Mouse (Mus musculus) T-helper 2 cell (primary cell): ENCODE measurements around the gene Grin3b.

Experiments
- in situ Hi-C: fragments of 300-600 bp; cut with MboI, MseI; formaldehyde crosslinking; loops from one replicate; pipeline ENCODE4 v1.15.1; 2025; ENCODE audit warnings: high pct_unique_total_duplicates

The Grin3b gene

DNA sequence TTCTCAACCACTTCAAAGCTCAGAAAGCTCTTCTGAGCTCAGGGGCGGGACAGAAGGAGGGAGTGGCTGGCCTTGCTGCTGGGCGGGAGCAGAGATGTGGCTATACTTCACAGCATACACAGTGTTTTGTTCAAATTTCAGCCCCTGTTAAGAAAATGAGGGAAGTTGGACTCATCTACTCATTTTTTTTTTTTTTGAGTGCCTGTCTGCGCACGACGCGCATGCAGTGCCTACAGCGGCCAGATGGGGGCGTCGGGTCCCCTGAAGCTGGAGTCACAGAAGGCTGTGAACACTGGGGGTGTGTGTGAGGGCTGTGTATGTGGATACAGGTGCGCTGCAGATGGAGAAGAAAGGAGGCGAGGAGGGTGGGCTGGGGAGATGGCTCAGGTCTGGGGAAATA is 16.4 kb downstream of the Grin3b start:
- in situ Hi-C loops = loop anchor here (5.0 kb wide), 1 partner anchor 155 kb away; the partner anchor contains the start of gene Cbarp

DNA sequence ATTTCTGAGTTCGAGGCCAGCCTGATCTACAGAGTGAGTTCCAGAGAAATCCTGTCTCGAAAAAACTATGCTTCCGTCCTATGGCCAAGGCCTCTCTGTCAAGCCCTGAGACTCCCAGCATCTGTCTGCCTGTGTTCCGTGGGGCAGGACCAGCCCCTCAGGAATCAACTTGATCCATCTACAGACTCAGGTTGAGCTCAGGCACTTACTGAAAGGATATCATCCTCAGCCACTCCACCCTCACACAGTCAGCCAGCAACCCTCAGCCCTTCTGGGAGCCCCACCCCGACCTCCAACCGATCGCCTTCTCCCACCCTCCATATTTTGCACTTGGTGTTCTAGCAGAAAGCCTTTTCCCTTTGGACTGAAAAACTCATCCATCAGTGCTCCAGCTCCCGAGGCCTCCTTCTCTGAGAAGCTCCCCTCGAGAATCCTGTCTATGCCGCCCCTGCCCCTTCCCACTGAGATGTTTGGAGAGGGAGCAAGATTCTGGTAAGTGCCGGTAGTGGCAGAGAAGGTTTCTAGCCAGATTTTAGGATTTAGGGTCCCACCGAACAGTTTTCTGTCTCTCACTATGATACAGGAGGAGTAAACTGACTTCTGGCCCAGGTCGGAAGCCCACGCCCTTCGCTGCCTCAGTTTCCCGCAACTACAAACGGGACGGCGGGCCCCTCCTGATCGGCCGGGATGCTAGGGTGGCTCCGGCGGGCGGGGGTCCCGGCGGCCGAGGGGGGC is 17.4 kb downstream of the Grin3b start:
- in situ Hi-C loops = loop anchor here (5.0 kb wide), 1 partner anchor 154 kb away; the partner anchor contains the start of gene Cbarp

DNA sequence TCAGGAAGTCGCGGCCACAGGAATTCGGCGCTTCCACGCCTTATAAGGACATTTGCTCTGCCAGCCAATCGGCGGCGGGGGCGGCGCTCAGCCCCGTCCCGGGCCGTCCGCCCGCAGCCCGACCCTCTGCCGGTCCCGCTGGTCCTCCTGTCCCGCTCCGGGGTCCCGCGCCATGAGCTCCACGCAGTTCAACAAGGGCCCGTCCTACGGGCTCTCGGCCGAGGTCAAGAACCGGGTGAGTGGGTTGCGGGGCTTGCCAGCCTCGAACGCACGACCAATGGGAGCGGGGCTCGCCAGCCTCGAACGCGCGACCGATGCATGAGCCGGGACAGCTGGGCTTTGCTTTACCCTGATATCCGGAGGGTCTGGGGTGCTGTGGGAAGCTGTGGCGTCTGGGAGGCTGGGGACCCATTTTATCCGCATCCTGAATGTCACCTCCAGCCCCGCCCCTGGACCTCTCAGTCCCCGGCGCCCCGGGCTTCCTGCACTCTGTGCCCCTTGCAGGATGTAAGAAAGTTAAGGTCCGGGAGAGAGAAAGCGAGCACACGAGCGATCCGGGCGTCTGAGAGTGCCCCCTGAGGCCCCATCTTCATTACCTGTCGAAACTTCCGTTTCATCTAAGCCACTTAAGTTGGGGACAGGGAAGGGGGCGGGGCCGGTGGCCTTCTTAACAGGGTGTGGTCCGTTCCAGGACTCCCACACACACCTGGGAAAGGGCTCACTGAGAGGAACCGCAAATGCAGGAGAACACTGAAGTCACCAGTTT is 18.2 kb downstream of the Grin3b start, which contains the start of gene Cnn2:
Cnn2 (plus strand) TSS at position 79 of the 766 bp plus-strand sequence.
- in situ Hi-C loops = loop anchor here (5.0 kb wide), 1 partner anchor 154 kb away; the partner anchor contains the start of gene Cbarp

DNA sequence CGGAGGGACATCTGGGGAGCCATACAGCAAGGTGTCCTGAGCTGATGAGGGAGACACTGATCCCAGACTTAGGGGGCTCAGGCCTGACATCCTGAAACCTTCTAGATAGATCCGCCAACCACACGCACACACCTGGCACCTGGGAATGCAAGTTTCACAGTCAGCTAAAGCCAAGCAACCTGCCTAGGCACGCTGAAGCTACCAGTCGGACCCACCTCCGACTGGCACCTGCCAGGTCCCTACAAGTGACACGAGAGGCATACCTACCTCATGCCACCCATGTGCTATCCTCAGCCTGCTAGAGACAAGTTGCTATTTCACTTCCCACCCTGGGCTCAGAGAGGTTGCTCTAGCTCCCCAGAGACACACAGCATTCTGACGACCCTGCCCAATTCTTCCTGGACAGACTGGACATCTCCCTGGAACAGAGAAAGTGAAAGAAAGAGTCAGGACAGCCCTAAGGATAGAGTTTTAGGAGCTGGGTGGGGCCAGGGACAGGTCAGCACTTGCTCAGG is 18.8 kb downstream of the Grin3b start:
- in situ Hi-C loops = loop anchor here (5.0 kb wide), 1 partner anchor 153 kb away; the partner anchor contains the start of gene Cbarp

DNA sequence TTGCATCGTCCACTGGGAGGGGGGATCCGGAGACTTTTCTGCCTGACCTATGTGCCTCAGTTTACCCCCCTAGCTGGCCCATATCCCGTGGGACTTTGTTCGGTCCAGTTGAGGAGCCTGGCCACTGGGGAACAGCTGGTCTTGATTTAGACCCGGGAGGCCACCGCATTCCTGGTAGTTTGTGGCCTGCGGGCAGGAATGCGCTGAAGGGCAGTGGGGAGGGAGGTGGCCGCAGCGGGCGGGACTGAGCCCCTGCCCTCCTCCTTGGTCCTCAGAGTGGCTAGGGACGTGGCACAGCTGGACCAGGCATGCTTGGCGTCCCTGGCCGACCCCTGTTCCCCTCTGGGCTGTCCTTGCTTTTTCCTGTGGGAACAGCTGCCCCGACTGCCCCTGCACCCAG is 19.4 kb downstream of the Grin3b start:
- in situ Hi-C loops = loop anchor here (5.0 to 10.0 kb wide), 2 partner anchors 125 to 152 kb away; partner anchors contain the start of genes Cbarp and Stk11

DNA sequence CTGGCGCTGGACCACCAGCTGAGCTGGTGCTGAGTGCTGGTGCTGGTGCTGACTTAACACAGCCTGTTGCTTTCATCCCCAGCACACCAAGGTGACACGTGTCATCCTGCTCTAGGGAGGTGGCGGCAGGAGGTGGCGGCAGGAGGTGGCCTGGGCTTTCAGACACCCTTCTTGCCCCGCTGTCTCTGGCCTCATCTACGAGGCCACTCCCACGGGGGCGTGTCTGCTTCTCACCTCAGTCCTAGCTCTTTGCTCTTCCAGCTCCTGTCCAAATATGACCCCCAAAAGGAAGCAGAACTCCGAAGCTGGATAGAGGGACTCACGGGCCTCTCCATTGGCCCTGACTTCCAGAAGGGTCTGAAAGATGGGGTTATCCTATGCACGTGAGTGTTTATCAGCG is 20.6 kb downstream of the Grin3b start:
- in situ Hi-C loops = loop anchor here (10.0 kb wide), 1 partner anchor 124 kb away; the partner anchor contains the start of gene Stk11

DNA sequence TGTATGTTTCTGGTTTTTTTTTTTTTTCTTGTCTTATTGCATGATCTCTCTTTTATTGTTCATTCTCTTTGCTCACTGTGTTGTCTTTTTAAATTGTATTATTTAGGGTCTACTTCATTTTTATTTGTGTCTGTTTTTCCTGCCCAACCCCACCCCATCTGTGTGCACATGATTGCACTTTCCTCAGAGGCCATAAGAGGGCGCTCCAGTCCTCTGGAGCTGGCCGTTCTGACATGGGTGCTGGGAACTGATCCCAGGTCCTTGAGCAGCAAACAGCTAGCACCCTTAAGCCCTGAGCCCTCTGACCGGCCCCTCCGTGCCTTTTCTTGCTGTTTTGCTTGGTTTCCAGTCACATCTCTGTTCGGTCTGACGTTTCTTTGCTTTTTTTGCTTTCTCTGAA is 21.0 kb downstream of the Grin3b start:
- in situ Hi-C loops = loop anchor here (10.0 kb wide), 1 partner anchor 123 kb away; the partner anchor contains the start of gene Stk11

DNA sequence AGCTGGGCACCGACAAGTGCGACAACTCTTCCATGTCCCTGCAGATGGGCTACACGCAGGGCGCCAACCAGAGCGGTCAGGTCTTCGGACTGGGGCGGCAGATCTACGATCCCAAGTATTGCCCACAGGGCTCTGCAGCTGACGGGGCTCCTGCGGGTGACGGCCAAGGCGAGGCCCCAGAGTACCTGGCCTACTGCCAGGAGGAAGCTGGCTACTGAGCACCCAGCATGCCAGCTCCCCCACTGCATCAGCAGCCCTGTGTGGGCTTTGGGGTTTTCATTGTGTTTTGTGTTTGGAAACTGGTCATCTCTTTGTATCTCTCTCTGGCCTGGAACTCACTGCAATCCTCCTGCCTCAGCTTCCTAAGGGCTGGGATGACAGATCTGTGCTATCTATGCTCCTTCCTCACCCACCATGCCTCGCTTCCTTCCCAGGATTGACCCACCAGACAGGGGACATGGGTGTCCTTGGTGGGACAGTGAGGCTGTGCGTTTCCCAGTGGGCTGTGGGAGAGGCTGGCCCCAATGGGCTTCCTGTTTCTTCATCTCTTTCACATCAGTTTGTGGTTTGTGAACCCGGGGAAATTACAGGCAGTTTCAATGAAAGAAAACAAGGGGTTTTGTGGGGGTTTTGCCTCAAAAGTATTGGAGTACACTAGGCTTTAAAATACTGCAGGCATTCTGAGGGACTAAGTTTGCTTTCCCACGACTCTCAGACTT is 24.0 kb downstream of the Grin3b start:
- in situ Hi-C loops = loop anchor here (5.0 to 10.0 kb wide), 2 partner anchors 38 to 120 kb away; partner anchors contain the start of gene Stk11

DNA sequence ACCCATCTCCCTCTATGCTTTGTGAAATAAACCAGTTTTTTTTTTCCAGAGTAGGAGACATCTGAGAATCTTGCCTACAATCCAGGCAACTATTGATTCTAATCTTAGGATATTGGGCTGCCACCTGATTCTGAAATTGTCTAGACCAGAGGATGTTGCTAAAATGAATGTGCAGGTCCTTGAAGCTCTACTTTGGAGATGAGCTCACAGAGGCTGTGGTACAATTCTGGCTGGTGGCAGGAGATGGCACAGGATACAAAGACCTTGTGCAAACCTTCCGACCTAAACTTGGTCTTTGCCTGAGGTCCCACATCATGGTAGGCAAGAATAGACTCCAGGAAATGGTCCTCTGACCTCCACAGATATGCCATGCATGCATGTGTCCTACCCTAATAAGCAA is 25.1 kb downstream of the Grin3b start:
- in situ Hi-C loops = loop anchor here (5.0 to 10.0 kb wide), 2 partner anchors 37 to 119 kb away; partner anchors contain the start of gene Stk11

DNA sequence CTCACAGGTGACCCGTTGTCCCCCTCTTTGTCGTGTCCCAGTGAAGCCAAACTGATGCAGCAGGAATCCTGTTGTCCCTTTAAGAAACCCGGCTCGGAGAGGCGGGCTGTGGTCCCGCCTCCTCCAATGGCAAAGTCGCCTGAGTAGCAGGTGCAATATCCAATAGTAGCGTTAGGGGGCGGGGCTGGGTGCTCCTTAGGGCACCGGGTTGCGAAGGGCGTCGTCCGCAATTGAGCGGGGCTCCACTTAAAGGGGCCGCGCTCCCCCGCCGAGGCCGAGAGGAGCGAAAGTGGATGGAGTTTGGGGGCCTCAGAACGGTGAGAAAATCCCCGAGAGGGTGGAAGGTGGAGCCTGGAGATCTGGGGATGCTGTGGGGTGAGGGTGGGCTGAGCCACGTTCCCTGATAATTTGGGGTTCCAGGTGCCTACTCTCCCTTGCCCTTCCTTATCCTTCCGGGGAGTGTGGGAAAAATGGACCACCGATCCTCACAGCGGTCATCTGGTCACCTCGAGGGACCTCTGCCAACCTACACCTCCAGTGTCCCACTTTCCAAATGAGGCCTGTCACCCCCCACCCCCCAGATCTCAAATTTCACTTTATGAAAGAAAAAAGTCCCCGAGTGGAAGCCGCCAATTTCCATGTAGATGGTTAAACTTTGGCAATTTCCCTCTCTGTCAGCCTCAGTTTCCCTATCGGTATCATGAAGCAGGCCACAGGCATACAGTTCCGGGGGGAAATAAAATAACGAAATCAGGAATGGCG is 25.9 kb downstream of the Grin3b start, which contains the start of gene Abca7:
Abca7 (plus strand) TSS at position 223 of the 762 bp plus-strand sequence.
- in situ Hi-C loops = loop anchor here (5.0 to 10.0 kb wide), 2 partner anchors 36 to 118 kb away; partner anchors contain the start of gene Stk11

DNA sequence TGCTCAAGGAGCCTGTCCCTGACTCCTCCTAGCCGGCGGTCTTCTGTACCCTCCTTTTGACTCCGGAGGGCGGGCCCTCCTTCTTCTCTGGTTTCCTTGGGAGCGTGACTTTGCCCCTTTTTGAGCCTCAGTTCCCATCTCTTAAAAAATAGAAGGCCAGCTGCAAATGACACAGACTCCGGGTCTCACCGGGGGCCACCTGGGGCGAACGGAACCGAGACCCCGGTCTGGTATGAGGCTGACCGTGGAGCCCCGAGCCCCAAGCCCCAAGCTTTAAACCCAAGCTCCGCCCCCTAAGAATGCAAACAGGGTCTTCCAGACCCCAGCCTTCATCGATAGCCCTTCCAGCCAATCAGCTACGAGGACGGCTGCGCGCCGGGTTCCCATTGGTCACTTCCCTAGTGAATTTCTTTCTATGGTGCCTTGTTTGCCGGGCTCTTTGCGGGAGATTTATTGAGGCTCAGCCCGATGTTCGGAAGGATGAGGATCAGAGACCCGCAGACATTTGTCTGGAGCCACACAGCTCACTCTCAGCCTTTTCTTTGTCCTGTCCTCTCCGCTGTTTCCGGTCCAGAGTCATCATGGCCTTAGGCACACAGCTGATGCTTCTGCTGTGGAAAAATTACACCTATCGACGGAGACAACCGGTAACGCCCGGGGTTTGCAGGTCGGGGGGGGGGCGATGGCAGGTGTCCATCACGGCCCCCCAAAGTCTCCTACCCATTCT is 26.7 kb downstream of the Grin3b start:
- in situ Hi-C loops = loop anchor here (5.0 to 10.0 kb wide), 2 partner anchors 35 to 118 kb away; partner anchors contain the start of gene Stk11

DNA sequence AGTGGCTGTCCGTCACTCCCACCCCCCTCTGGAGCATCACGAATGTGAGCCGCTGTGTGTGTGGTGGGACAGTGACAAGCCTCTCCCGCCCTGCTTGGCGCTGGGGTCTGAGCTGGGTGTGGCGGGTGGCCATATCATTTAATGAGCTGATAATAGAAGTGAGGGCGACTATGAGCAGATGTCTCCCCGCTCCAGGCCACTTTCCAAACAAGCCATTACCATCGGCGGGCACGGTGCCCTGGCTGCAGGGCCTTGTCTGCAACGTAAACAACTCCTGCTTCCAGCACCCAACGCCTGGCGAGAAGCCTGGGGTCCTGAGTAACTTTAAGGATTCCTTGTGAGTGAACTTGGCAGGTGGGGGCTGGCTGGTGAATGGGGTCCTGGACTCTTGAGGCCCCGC is 27.3 kb downstream of the Grin3b start:
- in situ Hi-C loops = loop anchor here (5.0 to 10.0 kb wide), 2 partner anchors 34 to 117 kb away; partner anchors contain the start of gene Stk11

DNA sequence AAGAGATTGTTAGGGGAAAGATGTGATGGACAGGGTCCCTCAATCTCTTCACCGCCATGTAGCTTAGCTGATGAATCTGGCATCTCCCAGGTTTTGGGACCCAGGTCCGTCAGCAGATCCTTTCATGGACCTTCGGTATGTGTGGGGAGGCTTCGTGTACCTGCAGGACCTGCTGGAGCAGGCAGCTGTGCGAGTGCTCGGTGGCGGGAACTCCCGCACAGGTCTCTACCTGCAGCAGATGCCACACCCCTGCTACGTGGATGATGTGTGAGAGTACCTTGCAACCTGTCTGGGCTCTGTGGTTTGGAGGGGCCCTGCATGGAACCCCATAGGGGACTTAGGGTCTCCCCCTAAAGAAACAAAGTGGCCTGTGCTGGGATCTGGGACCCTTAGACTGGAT is 31.4 kb downstream of the Grin3b start:
- in situ Hi-C loops = no loop called here

DNA sequence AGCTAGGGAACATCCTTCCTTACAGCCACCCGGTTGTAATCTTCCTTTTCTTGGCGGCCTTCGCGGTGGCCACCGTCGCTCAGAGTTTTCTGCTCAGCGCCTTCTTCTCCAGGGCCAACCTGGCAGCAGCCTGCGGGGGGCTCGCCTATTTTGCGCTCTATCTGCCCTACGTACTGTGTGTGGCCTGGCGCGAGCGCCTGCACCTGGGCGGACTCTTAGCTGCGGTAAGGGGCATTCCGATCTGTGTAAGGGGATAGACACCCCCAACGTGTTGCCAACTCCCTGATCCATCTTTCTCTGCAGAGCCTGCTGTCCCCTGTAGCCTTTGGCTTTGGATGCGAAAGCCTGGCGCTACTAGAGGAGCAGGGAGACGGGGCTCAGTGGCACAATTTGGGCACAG is 32.3 kb downstream of the Grin3b start:
- in situ Hi-C loops = no loop called here

DNA sequence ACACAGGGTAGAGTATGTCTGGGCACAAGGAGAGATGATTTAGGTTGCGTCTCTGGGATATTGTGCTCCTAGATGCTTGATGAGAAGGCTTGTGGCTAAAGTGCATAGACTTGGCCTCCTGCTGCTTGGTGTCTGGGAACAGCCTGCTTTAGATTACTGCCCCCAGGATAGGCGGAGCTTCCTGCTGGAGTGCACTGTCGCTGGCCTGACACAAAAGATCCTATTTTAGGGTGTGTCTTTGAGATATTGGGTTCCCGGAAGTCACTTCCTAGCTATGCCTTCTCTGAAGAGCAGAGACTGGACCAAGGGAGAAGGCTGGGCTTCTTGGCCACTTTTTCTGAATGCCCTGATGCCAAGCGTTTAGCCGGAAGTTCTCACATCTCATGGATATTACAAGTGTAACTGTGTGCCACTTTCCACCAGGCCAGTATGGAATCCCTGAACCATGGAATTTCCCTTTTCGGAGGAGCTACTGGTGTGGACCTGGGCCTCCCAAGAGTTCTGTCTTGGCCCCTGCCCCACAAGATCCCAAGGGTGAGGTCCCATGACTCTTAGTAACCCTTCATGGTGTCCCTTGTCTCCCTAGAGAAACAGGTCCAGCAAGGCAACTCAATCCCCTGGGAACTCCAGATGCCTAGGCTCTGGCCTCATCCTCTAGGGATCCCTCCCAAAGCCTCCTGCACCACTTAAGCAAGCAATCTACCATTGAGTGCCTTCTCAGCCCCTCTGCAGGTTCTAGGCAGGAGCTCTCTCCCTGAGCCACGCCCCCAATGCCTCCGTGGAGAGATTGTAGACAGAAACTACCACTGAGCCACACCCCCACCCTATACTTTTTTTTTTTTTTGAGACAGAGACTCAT is 33.1 kb downstream of the Grin3b start:
- in situ Hi-C loops = no loop called here

DNA sequence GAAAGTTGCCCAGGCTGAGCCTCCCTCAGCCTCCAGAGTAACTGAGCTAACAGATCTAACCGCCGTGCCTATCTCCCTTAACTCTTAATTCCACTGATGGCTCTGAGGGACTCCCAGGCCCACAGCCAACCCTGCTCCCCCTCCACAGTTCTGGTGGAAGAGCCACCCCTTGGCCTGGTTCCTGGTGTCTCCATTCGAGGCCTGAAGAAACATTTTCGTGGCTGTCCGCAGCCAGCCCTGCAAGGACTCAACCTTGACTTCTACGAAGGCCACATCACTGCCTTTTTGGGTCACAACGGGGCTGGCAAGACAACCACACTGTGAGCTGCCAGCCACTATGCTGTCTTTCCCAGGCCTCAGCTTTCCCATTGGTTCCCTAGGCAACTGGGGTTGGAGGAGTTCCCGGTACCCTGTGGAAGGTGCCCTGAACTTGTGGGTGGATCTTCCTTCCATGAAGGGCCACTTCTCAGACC is 33.8 kb downstream of the Grin3b start:
- in situ Hi-C loops = no loop called here

DNA sequence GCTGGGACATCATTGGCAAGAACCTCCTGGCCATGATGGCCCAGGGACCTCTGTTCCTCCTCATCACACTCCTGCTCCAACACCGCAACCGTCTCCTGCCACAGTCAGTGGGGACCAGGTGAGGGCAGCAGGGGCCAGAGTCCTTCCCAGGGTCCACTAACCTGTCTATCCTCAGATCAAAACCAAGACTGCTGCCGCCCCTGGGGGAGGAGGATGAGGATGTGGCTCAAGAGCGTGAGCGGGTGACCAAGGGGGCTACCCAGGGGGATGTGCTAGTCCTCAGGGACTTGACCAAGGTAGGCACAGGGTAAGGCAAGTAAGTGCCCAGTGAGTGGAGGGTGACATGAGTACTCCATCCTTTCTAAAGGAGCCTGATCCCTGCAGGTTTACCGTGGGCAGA is 41.2 kb downstream of the Grin3b start:
- in situ Hi-C loops = no loop called here

DNA sequence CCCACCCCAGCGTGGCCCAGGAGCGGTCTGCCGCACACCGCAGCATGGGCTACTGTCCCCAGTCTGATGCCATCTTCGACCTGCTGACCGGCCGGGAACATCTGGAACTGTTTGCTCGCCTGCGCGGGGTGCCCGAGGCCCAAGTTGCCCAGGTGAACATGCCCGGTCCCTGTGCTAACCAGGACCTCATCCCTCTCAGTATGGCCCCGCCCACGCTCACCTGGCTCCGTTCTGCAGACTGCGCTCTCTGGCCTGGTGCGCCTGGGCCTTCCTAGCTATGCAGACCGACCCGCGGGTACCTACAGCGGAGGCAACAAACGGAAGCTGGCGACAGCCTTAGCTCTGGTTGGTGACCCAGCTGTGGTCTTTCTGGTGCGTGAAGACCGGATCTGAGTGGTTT is 43.1 kb downstream of the Grin3b start:
- in situ Hi-C loops = no loop called here
